Mouse (Mus musculus) liver, embryonic 16.5 days (tissue): ENCODE data around the gene Ube2cbp. TPM values are rescaled to one million over a fixed set of nuclear protein-coding genes. Genes with fewer than 3 reads are reported as not detected.

Experiments
- ATAC-seq: fragments of 200-750 bp; cut with Nextera tagmentation; 2 replicates; pipeline ENCODE4 v1.8.0; 2017; ENCODE audit warnings: low read depth, mild to moderate bottlenecking, moderate number of reproducible peaks, moderate library complexity
- H3K27ac ChIP-seq: fragments of 300-500 bp; sonication (generic); 2 replicates; pipeline ENCODE4 v1.5.1; 2014; ENCODE audit warnings: mild to moderate bottlenecking, low read length
- H3K27me3 ChIP-seq: fragments of 300-500 bp; sonication (generic); 2 replicates; pipeline ENCODE4 v1.6.1; 2014; ENCODE audit warnings: low read depth, low read length, mixed read lengths; ENCODE audit not compliant: control insufficient read depth, insufficient read depth
- H3K36me3 ChIP-seq: fragments of 300-500 bp; sonication (generic); 2 replicates; pipeline ENCODE4 v1.6.1; 2014; ENCODE audit warnings: mild to moderate bottlenecking; ENCODE audit not compliant: control insufficient read depth, insufficient read depth
- H3K4me1 ChIP-seq: fragments of 300-500 bp; sonication (generic); 2 replicates; pipeline ENCODE4 v1.6.1; 2014; ENCODE audit warnings: low read depth, low read length, mixed read lengths; ENCODE audit not compliant: control insufficient read depth
- H3K4me2 ChIP-seq: fragments of 300-500 bp; sonication (generic); 2 replicates; pipeline ENCODE4 v1.6.1; 2014; ENCODE audit warnings: low read depth, low read length, mixed read lengths
- H3K4me3 ChIP-seq: fragments of 300-500 bp; sonication (generic); 2 replicates; pipeline ENCODE4 v1.5.1; 2014; ENCODE audit warnings: low read depth, mild to moderate bottlenecking, low read length
- H3K9ac ChIP-seq: fragments of 300-500 bp; sonication (generic); 2 replicates; pipeline ENCODE4 v1.6.1; 2014; ENCODE audit warnings: low read depth, low read length
- H3K9me3 ChIP-seq: fragments of 300-500 bp; sonication (generic); replicated peaks from 2 replicates; pipeline ENCODE4 v1.6.1; 2016; ENCODE audit warnings: low read length; ENCODE audit not compliant: control insufficient read depth
- WGBS: fragments of 180-500 bp; shearing (Covaris S2); extraction: QIAGEN DNeasy Blood & Tissue Kit; methylation state at CpG from one replicate; pipeline ENCODE4 v1.1.7; 2014; ENCODE audit not compliant: insufficient replicate concordance; 5-methylcytosine and 5-hydroxymethylcytosine counted together
- polyA plus RNA-seq: library from polyadenylated mRNA; unstranded; fragments of >200 nt; fragmentation: Nextera tagmentation; extraction: Ambion mirVana; gene quantifications from 2 replicates; pipeline ENCODE4 v1.2.1, GENCODE M21; 2015

Ube2cbp gene
- 1.5 and 2.2 TPM in 2 replicates for polyA plus RNA-seq

DNA sequence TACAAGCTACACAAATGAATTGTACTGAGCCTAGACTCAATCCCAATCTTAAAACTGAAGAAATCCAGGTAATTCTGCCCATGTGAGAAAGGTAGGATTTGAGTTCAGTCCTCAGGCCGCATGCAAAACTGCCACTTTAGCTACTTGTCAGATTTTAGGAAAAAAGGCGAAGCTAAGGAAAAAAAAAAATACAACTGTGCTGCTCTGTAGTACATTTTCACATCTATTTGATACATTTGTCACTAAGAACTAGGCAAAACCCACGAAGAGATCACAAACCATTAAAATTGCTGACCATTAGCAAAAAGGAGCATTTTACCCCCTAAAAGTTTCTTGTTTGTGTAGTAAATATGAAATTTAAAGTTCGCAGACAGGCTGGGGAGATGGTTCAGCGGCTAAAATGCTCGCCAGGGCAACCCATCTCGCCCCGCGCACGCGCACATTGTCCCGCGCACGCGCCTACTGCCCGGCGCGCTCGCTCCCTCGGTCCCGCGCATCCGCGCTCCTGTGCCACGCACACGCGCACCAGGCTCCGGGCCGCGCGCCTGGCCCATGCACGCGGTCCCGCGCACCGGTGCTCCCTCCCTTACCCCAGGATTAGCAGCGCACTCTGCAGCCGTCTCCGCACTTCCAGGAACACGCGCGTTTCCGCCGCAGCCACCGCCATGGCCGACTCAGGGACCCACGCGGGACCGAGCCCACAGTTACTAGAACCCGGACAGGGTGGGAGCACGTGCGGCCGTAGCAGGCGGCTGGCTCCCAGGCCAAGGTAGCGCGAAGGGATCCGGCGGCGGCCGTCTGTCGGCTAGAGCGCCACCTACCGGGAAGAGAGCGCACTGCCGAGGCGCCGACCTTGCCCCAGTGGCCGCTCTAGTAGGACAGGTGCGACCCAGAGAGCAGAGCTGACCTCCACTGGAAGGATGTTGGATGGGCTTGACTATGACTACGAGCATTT, at the start of gene Ube2cbp:
Gene Ube2cbp (minus strand): TSS at position 800 of the 955 bp plus-strand sequence.
- H3K4me1 ChIP-seq = peaks cover 7% of the 10 kb centered on the region

DNA sequence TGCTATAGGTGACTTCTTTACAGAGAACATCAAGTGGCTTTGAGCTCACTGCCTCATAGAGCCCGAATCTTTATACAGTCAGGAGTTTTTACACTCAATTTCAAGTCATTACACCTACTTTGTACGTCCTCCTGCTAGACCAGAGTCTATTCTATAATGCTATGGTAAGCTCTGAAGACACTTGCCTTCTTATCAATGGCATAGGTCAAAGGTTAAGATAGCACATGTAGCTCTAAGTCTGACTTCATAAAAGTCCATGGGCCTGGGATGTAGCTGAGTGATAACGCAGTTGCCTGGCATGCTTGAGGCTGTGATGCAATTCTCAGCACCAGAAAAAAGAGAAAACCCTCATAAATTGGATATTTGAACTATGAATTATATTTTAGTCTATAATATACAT, 49.6 kb upstream of the Ube2cbp start:
- Histone ChIP-seq H3K4me2 (no peak overlapping the region), H3K9ac (no peak overlapping the region), H3K27me3 (no peaks in the 10 kb centered on the region), H3K4me3 (no peak overlapping the region), H3K9me3 (no peaks in the 10 kb centered on the region), H3K36me3 (peaks cover 6% of the 10 kb centered on the region; the same call in 1 of the 2 replicates), H3K27ac (no peak overlapping the region), H3K4me1 (no peaks in the 10 kb centered on the region)
- ATAC-seq = no peak
- 72% methylated on average over 3 of the region's 3 CpGs for WGBS

More for the DNA sequence above, at the start of gene Ube2cbp:
- peak; percentile 82 for ATAC-seq
- 1% methylated on average over 70 of the region's 70 CpGs for WGBS
- H3K27ac ChIP-seq = peak within 1 kb of the TSS; percentile 57
- peak within 1 kb of the TSS; percentile 95 for H3K4me2 ChIP-seq
- H3K27me3 ChIP-seq = no peaks in the 10 kb centered on the region
- peak within 1 kb of the TSS; percentile 79 for H3K4me3 ChIP-seq
- H3K9me3 ChIP-seq = no peaks in the 10 kb centered on the region
- no peaks in the 10 kb centered on the region for H3K36me3 ChIP-seq
- peak within 1 kb of the TSS; percentile 76 for H3K9ac ChIP-seq

DNA sequence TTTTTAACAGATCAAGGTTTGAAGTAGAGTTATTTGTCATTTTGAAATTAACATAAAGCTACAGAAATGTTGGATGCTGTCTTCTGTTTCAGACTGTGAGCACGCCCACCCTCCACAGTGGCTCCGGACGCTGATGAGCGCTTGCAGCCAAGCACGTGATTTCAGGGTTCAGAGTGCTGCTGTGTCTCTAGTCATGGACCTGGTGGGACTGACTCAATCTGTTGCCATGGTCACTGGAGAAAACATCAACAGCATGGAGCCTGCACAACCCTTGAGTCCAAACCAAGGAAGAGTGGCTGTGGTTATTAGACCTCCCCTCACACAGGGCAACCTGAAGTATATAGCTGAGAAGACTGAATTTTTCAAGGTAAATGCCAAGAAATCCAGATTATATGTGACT, 49.0 kb upstream of the Ube2cbp start:
- Histone ChIP-seq H3K27ac (no peak overlapping the region), H3K4me1 (no peaks in the 10 kb centered on the region), H3K36me3 (peaks cover 6% of the 10 kb centered on the region; the same call in 1 of the 2 replicates), H3K4me3 (no peak overlapping the region), H3K9me3 (no peaks in the 10 kb centered on the region), H3K9ac (no peak overlapping the region), H3K4me2 (no peak overlapping the region), H3K27me3 (no peaks in the 10 kb centered on the region)
- ATAC-seq = no peak
- 82% methylated on average over 5 of the region's 5 CpGs for WGBS

DNA sequence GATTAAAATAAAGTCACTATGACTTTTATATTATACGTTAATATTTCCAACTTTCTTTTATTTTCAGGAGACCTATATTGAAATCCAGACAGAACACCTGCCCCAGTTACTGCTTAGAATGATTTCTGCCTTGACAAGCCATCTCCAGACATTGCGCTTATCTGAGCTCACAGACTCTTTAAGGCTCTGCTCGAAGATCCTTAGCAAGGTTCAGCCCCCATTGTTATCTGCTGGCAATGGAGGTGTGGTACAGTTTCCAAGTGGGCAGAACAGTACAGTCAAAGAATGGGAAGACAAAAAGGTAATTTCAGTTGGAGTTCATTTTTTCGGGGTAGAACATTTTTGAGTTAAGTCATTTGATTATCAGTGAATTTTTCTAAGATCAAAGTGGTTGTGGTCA, 42.7 kb upstream of the Ube2cbp start:
- Histone ChIP-seq H3K4me1 (no peaks in the 10 kb centered on the region; the same call in 1 of the 2 replicates), H3K4me2 (no peak overlapping the region), H3K27ac (no peak overlapping the region), H3K27me3 (no peaks in the 10 kb centered on the region), H3K36me3 (no peaks in the 10 kb centered on the region; the same call in 1 of the 2 replicates), H3K9me3 (no peaks in the 10 kb centered on the region), H3K9ac (no peak overlapping the region), H3K4me3 (no peak overlapping the region)
- 32% methylated on average over 4 of the region's 4 CpGs for WGBS
- ATAC-seq = peak; percentile 78

DNA sequence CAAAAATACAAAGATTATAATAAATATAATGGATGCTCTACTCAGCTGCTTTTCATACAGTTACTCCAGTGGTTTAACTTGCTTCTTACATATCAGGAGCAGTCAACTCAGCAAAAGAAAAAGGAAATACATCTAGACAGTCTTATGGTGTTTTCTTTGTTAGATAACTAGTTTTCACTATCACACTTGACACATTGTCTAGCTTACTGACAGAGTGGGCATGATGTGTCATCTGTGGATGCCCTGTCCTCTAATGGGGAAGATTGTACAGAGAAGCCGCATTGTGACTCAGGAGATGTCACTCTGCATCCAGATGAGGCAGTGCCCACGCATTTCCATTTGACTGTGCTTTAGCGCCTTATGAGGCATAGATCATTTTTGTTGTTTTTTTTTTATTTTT, 34.3 kb upstream of the Ube2cbp start:
- H3K36me3 ChIP-seq = peaks cover under 1% of the 10 kb centered on the region
- no peak overlapping the region for H3K4me2 ChIP-seq

DNA sequence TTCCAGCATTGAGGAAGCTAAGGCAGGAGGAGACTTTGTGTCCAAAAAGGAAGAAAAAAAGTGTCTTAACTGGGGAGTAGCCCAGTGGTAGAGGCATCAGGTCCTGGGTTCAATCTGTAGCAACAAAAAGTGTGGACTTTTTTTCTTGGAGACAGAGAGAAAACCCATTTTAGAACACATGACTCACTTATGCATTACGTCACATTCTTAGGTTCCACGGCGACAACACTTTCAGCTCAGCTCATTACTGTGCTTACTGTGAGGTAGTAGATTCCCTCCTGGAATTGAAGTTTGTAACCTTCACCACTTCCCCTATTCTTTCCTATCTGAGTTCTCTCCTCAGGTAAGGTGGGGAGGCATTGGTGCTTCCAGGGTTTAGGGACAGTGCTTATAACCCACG, 31.5 kb upstream of the Ube2cbp start:
- H3K27me3 ChIP-seq = no peaks in the 10 kb centered on the region
- no peaks in the 10 kb centered on the region for H3K9me3 ChIP-seq
- no peak overlapping the region for H3K27ac ChIP-seq
- H3K9ac ChIP-seq = no peak overlapping the region
- 85% methylated on average over 4 of the region's 4 CpGs for WGBS
- H3K4me2 ChIP-seq = no peak overlapping the region
- H3K4me3 ChIP-seq = no peak overlapping the region
- H3K36me3 ChIP-seq = peaks cover 3% of the 10 kb centered on the region; the same call in 1 of the 2 replicates
- ATAC-seq = no peak
- no peaks in the 10 kb centered on the region for H3K4me1 ChIP-seq

More for the DNA sequence above, 34.3 kb upstream of the Ube2cbp start:
- H3K9me3 ChIP-seq = no peaks in the 10 kb centered on the region
- no peak overlapping the region for H3K27ac ChIP-seq
- H3K4me3 ChIP-seq = no peak overlapping the region
- WGBS = 41% methylated on average over 3 of the region's 3 CpGs
- peak; percentile 69 for ATAC-seq
- no peaks in the 10 kb centered on the region for H3K27me3 ChIP-seq
- no peak overlapping the region for H3K9ac ChIP-seq
- no peaks in the 10 kb centered on the region for H3K4me1 ChIP-seq

DNA sequence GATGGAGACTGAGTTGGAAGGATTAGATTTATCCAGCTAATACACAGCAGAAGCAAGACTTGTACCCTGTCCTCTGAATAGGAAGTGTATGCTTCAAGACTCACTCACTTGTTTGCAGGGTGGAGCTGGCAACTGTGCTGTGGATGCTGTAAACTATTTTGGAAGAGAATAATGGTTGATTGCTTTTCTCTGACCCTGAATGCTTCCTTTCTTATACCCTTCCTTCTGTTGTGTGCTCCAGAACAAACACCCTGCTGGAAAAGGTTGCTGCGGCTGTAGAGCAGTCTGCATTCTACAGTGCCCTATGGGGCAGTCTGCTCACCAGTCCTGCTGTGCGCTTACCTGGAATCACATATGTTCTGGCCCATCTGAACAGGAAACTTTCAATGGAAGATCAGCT, 27.0 kb upstream of the Ube2cbp start:
- 88% methylated on average over 2 of the region's 2 CpGs for WGBS
- H3K9ac ChIP-seq = no peak overlapping the region
- no peak overlapping the region for H3K4me3 ChIP-seq
- H3K4me1 ChIP-seq = no peaks in the 10 kb centered on the region
- H3K27ac ChIP-seq = no peak overlapping the region
- peaks cover 3% of the 10 kb centered on the region; the same call in 1 of the 2 replicates for H3K36me3 ChIP-seq
- no peaks in the 10 kb centered on the region for H3K27me3 ChIP-seq
- H3K9me3 ChIP-seq = no peaks in the 10 kb centered on the region
- no peak for ATAC-seq
- no peak overlapping the region for H3K4me2 ChIP-seq

DNA sequence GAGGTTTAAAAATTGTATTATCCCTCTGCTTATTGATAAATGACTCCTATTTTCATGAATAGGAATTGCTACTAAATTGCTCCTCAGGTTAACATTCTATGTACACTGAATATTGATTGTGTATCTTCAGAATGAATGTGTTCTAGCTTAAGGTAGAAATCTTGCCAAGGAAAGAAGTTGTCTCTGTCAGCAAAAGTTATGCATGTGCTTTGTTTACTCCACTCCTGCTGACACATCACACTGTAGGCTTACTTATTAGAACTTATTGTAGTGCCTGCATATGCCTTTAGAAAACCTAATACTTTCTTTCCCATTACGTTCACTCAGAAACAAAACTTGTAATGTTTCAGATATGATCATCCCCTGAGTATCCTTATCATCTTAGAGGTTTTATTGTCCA, 17.5 kb upstream of the Ube2cbp start:
- Histone ChIP-seq H3K9ac (no peak overlapping the region), H3K4me2 (no peak overlapping the region), H3K9me3 (no peaks in the 10 kb centered on the region), H3K36me3 (no peaks in the 10 kb centered on the region), H3K27me3 (no peaks in the 10 kb centered on the region), H3K4me3 (no peak overlapping the region), H3K4me1 (no peaks in the 10 kb centered on the region), H3K27ac (no peak overlapping the region)
- 69% methylated on average over 1 of the region's 1 CpGs for WGBS
- no peak for ATAC-seq
